Mouse (Mus musculus) gastrocnemius, postnatal 4 days (tissue): ENCODE results near the gene Ecd. TPM values are rescaled to one million over a fixed set of nuclear protein-coding genes. Genes with fewer than 3 reads are reported as not detected.
"Not testable (repeated sequence)": the region's sequence is repeated elsewhere in the genome, so short reads cannot be mapped to it uniquely, and the experiment has no call there.

ENCODE experiments used
- DNase-seq, 2 experiments: peaks; one replicate each; pipeline ENCODE4 v3.0.0; 2021 to 2022; ENCODE audit warnings: low spot score in 2 of 2, mixed read lengths in 2 of 2
- total RNA-seq, 2 experiments: library from RNA; stranded (reverse); gene quantifications; 2 replicates each; pipeline ENCODE4 v1.2.3; 2021

Ecd gene
- total RNA-seq, 2 experiments from 2014 or later, result 26.8 to 34.3 TPM

- DNase-seq, result no peak
Observed at GRCm38 (mm10) chr14:20331316-20331715, 16.6 kb downstream of the Ecd start.

GRCm38 (mm10) chr14:20328474-20328873 is 19.4 kb downstream of the Ecd start:
- no peak for DNase-seq

GRCm38 (mm10) chr14:20324196-20324595 is 23.7 kb downstream of the Ecd start:
- no peak for DNase-seq

- peak in 1 of 2 experiments; percentile 22 for DNase-seq
Observed at GRCm38 (mm10) chr14:20319420-20319819, 28.5 kb downstream of the Ecd start.

GRCm38 (mm10) chr14:20315137-20315536 is 32.8 kb downstream of the Ecd start:
- no peak for DNase-seq

- not testable (repeated sequence) for DNase-seq
Observed at GRCm38 (mm10) chr14:20305085-20305484, 42.8 kb downstream of the Ecd start.

- DNase-seq, result no peak
Observed at GRCm38 (mm10) chr14:20298131-20298530, 49.8 kb downstream of the Ecd start.

GRCm38 (mm10) chr14:20297616-20298015 is 50.3 kb downstream of the Ecd start:
- no peak for DNase-seq

GRCm38 (mm10) chr14:20294947-20295346 is 53.0 kb downstream of the Ecd start:
- DNase-seq, result no peak

GRCm38 (mm10) chr14:20294117-20294892 is 53.6 kb downstream of the Ecd start, which contains the start of gene Nudt13:
TSS of gene Nudt13 (plus strand) at chr14:20294697.
- DNase-seq, result peak; percentile 41 to 77

- no peak for DNase-seq
Observed at GRCm38 (mm10) chr14:20291391-20291790, 56.5 kb downstream of the Ecd start.

Other genes with a start within 250 kb of the Ecd start
- 1 to 10 TPM; 2.6 to 2.9 TPM for gene Saysd1, start 209.6 kb downstream of the Ecd start, total RNA-seq
- gene Kcnk5, start 166.3 kb downstream of the Ecd start, total RNA-seq, result 1 to 10 TPM; 1.6 to 2.9 TPM
- gene Kcnk16, start 78.9 kb downstream of the Ecd start, total RNA-seq, result not detected
- 10 to 100 TPM; 17.1 to 21.1 TPM for gene Nudt13, start 53.4 kb downstream of the Ecd start, total RNA-seq
- 10 to 100 TPM; 28.7 to 31.7 TPM for gene Fam149b, start within 50 bp of the Ecd start, total RNA-seq
- 10 to 100 TPM; 27.5 to 29.9 TPM for gene Dnajc9, start 40.8 kb upstream of the Ecd start, total RNA-seq
- gene Mrps16, start 45.5 kb upstream of the Ecd start, total RNA-seq, result 10 to 100 TPM; 51.8 to 54.7 TPM
- under 1 TPM; 0.21 to 0.64 TPM for gene Cfap70, start 104.1 kb upstream of the Ecd start, total RNA-seq
- gene Anxa7, start 132.0 kb upstream of the Ecd start, total RNA-seq, result 10 to 100 TPM; 43.1 to 52.3 TPM
- gene Mss51, start 148.8 kb upstream of the Ecd start, total RNA-seq, result 1 to 10 TPM; 2.6 to 5.7 TPM
- gene Ppp3cb, start 198.5 kb upstream of the Ecd start, total RNA-seq, result 100 to 1,000 TPM; 116 to 125 TPM